Mouse (Mus musculus): ENCODE measurements at regions not wholly inside any gene's neighbourhood (a gene's known extent, or its start where the extent isn't known, plus 50 kb on each side); places are given as distances from the start of the nearest gene placed in this dataset.

DNA sequence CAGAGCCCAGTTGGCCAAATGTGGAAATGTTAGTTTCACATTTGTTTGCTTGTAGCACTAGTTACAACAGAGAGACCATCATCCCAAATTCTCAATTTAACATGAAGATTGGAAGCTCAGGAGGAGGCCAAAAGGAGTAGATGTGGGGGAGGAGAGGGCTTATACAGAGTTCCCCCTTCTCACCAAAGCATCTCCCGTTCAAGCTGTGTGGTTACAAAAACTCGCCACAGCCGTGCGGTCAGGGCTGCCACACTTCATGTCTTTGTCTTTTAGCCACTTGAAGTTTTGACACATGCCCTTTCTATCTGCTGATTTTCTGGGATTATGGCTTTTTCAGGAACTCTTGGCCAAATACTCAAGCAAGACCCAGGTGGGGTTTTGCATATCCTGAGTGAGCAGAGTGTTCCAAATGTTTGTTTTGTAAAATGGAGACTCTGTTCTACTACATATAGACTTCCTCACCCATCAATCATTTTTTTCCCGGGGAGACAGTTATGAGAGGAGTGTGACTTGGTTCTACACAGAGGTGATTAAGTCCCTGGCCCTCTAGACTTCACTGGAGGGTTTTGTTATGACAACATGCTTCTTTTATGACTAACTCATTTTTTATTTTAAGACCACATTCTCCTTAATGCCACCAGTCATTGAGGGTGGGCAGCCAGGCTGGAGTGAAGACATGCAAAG is 605.4 kb upstream of the Sall1 start:
- 78% methylated on average over 5 of the region's 5 CpGs for WGBS
- Histone ChIP-seq H3K36me3 (no peaks in the 10 kb centered on the region), H3K27ac (no peak overlapping the region), H3K4me1 (replicated peaks) (peaks cover 2% of the 10 kb centered on the region; the same call in 1 of the 2 replicates), H3K9me3 (no peaks in the 10 kb centered on the region), H3K9ac (replicated peaks) (no peak overlapping the region), H3K4me2 (no peak overlapping the region), H3K27me3 (peaks cover 24% of the 10 kb centered on the region), H3K4me3 (replicated peaks) (no peak overlapping the region)
- ATAC-seq (ENCODE audit: insufficient number of reproducible peaks, insufficient read depth, low FRiP score, low TSS enrichment, low read depth), result no peak

DNA sequence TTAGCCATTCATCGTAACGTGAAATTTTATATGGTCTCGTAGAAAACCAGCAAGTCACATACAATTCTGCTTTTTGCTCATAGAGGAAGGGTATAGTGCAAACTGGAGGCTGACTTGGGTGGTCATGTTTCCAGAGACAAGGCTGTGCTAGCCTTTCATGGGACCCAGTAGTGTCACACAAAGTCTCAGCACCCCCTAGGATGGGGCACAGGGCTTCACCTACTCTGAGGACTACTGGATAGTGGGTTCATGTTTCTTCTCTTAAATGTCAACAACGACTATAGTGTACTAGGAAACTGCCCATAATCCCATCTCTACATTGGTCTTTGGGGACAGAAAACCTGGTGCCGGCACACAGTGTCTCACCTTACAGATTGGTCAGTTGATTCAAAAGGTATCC is 603.0 kb upstream of the Sall1 start:
- peak; percentile 68; the same call in 1 of the 2 replicates for ATAC-seq (ENCODE audit: insufficient number of reproducible peaks, insufficient read depth, low FRiP score, low TSS enrichment, low read depth)

DNA sequence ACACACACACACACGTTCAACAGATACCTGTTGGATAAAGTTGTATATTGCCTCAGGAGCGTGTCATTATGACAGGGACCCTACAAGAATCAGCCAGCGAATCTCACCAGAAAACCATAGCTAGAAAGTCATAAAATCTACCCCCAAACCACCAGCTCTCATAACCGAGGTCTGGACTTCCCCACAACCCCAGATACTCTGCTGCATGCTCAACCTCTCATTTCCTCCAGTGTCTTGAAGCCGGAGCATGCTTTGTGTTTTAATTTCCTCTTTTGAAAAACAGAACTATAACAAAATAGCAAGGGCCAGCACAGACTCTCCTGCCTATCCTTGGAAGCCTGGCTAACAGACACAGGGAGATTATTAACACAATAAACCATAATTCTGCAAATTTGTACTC is 597.4 kb upstream of the Sall1 start:
- Histone ChIP-seq H3K4me3 (replicated peaks) (no peak overlapping the region), H3K9ac (replicated peaks) (no peak overlapping the region), H3K4me1 (replicated peaks) (peaks cover 17% of the 10 kb centered on the region), H3K27me3 (peaks cover 36% of the 10 kb centered on the region), H3K9me3 (no peaks in the 10 kb centered on the region), H3K36me3 (no peaks in the 10 kb centered on the region), H3K27ac (0 out of 2 replicates have a peak overlapping the region, but pooled peaks have one; percentile 23), H3K4me2 (no peak overlapping the region)
- 62% methylated on average over 5 of the region's 5 CpGs for WGBS
- no peak; the same call in 1 of the 2 replicates for ATAC-seq (ENCODE audit: insufficient number of reproducible peaks, insufficient read depth, low FRiP score, low TSS enrichment, low read depth)

More for the DNA sequence above, 603.0 kb upstream of the Sall1 start:
- WGBS, result 66% methylated on average over 5 of the region's 5 CpGs
- Histone ChIP-seq H3K4me3 (replicated peaks) (no peak overlapping the region), H3K4me1 (replicated peaks) (peaks cover 3% of the 10 kb centered on the region; the same call in 1 of the 2 replicates), H3K27me3 (peaks cover 39% of the 10 kb centered on the region), H3K9me3 (no peaks in the 10 kb centered on the region), H3K4me2 (no peak overlapping the region), H3K27ac (no peak overlapping the region), H3K9ac (replicated peaks) (no peak overlapping the region), H3K36me3 (no peaks in the 10 kb centered on the region)

DNA sequence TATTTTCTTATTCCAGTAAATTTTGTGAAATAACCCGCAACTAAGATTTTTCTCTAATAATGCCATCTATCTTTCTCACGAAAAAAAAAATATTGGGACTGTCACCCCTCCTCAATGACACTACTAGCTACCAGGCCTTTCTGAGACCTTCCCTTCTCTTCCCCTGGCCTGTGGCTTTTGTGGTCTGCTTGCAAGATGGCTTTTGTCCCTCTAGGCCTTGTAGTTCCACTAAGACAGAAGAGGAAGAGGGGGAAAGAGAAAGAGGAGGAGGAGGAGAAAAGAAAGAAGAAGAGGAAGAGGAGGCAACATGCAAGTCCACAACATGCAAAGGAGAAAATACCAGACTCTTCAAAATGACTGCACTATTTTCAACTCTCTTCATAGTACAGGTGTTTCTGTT is 590.9 kb upstream of the Sall1 start:
- Histone ChIP-seq H3K27ac (no peak overlapping the region), H3K4me1 (replicated peaks) (no peaks in the 10 kb centered on the region), H3K27me3 (peaks cover 30% of the 10 kb centered on the region; the same call in 1 of the 2 replicates), H3K36me3 (no peaks in the 10 kb centered on the region), H3K4me2 (no peak overlapping the region), H3K9ac (replicated peaks) (no peak overlapping the region), H3K4me3 (replicated peaks) (no peak overlapping the region), H3K9me3 (no peaks in the 10 kb centered on the region)
- WGBS, result 91% methylated on average over 2 of the region's 2 CpGs
- ATAC-seq (ENCODE audit: insufficient number of reproducible peaks, insufficient read depth, low FRiP score, low TSS enrichment, low read depth), result no peak

DNA sequence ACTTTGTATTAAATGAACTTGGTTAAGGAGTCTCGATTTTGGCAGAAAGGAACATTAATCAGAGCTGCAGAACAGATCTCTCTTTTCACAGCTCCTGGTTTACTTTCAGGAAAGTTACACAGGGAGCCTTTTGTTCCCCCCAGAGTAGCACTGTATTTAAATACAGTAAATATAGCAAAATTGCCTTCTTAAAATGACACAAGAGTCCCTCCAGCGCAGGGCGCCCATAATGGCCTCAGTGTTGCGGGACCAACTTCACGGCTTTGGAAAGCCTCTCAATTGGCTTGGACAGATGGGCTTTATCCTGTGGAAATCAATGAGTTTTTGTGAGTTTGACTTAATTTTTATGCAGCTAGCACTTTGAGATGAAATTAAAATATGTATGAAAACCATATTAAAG is 588.3 kb upstream of the Sall1 start:
- H3K27me3 ChIP-seq, result peaks cover 32% of the 10 kb centered on the region; the same call in 1 of the 2 replicates
- H3K36me3 ChIP-seq, result no peaks in the 10 kb centered on the region
- no peak overlapping the region for H3K27ac ChIP-seq
- no peak overlapping the region for H3K4me3 ChIP-seq (replicated peaks)
- H3K4me1 ChIP-seq (replicated peaks), result no peaks in the 10 kb centered on the region
- peak; percentile 52 for ATAC-seq (ENCODE audit: insufficient number of reproducible peaks, insufficient read depth, low FRiP score, low TSS enrichment, low read depth)
- no peaks in the 10 kb centered on the region for H3K9me3 ChIP-seq
- H3K4me2 ChIP-seq, result no peak overlapping the region
- H3K9ac ChIP-seq (replicated peaks), result no peak overlapping the region
- WGBS, result 65% methylated on average over 5 of the region's 5 CpGs

DNA sequence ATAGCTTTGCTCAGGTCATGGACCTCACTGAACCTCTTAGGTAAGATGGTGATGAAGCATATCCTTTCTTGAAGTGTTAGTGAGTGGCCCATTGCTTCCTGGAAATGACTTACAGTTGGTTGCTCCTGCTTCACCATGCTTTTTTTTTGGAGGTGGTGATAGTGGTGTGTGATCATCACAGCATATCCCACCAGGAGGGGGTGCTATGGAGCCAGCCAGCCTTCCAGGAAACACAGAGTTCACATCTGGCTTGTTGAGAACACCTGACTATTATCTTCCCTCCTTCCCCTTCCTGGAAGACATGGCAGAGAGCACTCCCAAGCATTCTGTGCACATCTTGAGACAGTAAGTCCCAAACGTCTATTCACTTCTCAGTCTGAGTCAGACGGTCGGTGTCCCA is 586.6 kb upstream of the Sall1 start:
- H3K4me1 ChIP-seq (replicated peaks), result peaks cover 7% of the 10 kb centered on the region; the same call in 1 of the 2 replicates
- H3K36me3 ChIP-seq, result no peaks in the 10 kb centered on the region
- H3K4me3 ChIP-seq (replicated peaks), result no peak overlapping the region
- H3K9me3 ChIP-seq, result no peaks in the 10 kb centered on the region
- H3K27me3 ChIP-seq, result peaks cover 29% of the 10 kb centered on the region; the same call in 1 of the 2 replicates
- H3K27ac ChIP-seq, result no peak overlapping the region
- 91% methylated on average over 3 of the region's 3 CpGs for WGBS
- ATAC-seq (ENCODE audit: insufficient number of reproducible peaks, insufficient read depth, low FRiP score, low TSS enrichment, low read depth), result no peak
- H3K4me2 ChIP-seq, result no peak overlapping the region
- H3K9ac ChIP-seq (replicated peaks), result no peak overlapping the region

DNA sequence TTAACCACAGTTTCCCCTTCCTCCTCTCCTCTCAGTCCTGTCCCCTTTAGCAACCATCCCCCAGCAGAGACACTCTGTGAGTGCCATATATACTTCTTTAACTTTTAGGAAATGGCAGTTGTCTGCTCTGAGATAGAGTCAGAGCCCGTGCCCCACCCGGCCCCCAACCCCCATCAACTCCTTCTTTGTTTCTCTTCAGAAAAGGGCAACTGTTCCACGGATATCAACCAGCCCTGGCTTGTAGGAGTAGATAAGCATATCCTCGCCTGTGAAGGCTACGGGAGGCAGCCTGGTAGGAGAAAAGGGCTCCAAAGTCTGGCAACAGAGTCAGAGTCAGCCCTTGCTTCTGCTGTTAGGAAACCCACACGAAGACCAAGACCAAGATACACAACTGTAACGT is 574.1 kb upstream of the Sall1 start:
- Histone ChIP-seq H3K9ac (replicated peaks) (no peak overlapping the region), H3K27ac (no peak overlapping the region), H3K4me3 (replicated peaks) (no peak overlapping the region), H3K27me3 (peaks cover 2% of the 10 kb centered on the region; the same call in 1 of the 2 replicates), H3K4me2 (no peak overlapping the region), H3K4me1 (replicated peaks) (no peaks in the 10 kb centered on the region), H3K9me3 (no peaks in the 10 kb centered on the region), H3K36me3 (no peaks in the 10 kb centered on the region)
- WGBS, result 85% methylated on average over 7 of the region's 7 CpGs
- no peak for ATAC-seq (ENCODE audit: insufficient number of reproducible peaks, insufficient read depth, low FRiP score, low TSS enrichment, low read depth)

DNA sequence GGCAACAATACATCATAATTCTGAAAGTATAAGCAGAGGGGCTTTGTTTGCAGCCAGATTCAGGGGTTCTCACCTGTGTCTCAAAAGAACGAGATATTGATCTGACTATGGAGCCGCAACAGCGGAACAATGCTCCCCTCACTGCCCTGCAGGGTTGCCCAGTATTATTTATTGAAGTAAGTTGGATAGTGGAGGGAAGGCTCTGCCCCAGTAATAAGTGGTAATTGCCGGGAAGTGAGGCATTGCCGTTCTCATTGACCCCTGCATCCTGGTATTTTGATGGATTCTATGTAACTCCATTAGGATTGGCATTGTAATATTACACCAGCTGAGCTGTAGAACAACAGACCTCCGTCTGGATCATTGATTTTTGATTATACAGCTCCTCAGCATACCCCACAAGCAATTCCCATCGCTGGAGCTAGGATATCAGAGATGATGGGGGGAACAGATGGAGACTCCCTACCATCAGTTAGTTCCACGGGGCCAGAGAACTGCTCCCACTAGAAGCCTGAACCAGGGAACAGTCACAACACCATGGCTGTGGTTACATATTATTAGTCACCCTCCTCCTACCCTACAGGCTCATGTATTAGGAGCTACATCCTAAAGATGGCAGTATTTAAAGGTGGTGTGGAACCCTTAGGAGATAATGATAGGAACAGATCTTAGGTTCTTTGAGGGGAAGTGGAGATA is 572.0 kb upstream of the Sall1 start:
- ATAC-seq (ENCODE audit: insufficient number of reproducible peaks, insufficient read depth, low FRiP score, low TSS enrichment, low read depth), result no peak
- Histone ChIP-seq H3K4me1 (replicated peaks) (no peaks in the 10 kb centered on the region), H3K9me3 (0 out of 2 replicates have a peak, but pooled peaks cover 3% of the 10 kb centered on the region), H3K27me3 (peaks cover 7% of the 10 kb centered on the region; the same call in 1 of the 2 replicates), H3K27ac (no peak overlapping the region), H3K4me3 (replicated peaks) (no peak overlapping the region), H3K4me2 (no peak overlapping the region), H3K36me3 (no peaks in the 10 kb centered on the region), H3K9ac (replicated peaks) (no peak overlapping the region)
- WGBS, result 69% methylated on average over 8 of the region's 8 CpGs

DNA sequence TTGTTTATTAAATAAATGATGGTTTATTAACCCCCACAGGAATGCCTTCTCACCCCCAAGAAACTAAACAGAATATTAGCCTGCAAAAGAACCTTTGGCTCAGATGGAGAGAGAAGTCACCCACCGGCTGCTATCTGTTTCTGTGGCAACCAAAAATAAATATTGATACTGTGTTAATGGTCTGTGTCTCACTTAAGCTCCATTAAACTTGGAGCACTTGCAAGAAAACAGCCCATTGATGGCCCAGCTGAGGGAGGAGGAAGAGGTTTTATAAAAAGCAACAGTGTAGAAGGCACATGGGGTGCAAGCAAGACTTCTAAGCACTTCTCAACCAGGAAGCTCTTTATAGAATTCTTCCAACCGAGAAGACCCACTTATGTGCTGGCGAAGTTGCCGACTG is 565.1 kb upstream of the Sall1 start:
- Histone ChIP-seq H3K9me3 (0 out of 2 replicates have a peak, but pooled peaks cover 6% of the 10 kb centered on the region), H3K4me2 (no peak overlapping the region), H3K27me3 (peaks cover 14% of the 10 kb centered on the region; the same call in 1 of the 2 replicates), H3K9ac (replicated peaks) (no peak overlapping the region), H3K4me1 (replicated peaks) (no peaks in the 10 kb centered on the region; the same call in 1 of the 2 replicates), H3K27ac (no peak overlapping the region), H3K4me3 (replicated peaks) (no peak overlapping the region), H3K36me3 (no peaks in the 10 kb centered on the region)
- WGBS, result 61% methylated on average over 4 of the region's 4 CpGs
- no peak for ATAC-seq (ENCODE audit: insufficient number of reproducible peaks, insufficient read depth, low FRiP score, low TSS enrichment, low read depth)

DNA sequence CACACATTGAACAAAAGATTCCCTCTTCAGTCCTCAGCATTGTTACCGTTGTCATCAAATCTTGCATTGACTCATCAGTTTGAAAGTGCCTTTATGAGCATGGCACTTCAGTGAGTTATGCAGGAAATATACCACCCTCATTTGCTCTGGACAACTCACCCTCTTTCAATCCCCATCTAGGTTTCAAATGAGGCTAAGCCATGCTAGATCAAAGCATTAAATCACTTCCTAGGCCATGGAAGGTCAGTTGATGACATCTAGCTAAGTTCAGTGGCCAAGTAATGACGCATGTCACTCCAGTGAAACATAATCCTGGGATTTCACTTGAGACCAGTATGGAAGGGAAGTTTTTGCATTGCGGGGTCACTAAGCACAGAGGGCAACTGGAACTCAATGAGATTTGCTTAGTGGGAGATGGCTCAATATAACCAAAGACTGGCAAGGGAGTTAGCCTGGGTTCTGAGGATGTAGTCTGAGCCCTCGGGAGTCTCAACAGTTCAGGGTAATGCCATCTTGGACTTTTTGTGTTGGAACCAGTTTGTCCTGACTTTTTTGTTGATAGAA is 562.0 kb upstream of the Sall1 start:
- no peak overlapping the region for H3K4me2 ChIP-seq
- no peak overlapping the region for H3K9ac ChIP-seq (replicated peaks)
- no peak overlapping the region for H3K4me3 ChIP-seq (replicated peaks)
- ATAC-seq (ENCODE audit: insufficient number of reproducible peaks, insufficient read depth, low FRiP score, low TSS enrichment, low read depth), result no peak
- no peaks in the 10 kb centered on the region; the same call in 1 of the 2 replicates for H3K4me1 ChIP-seq (replicated peaks)
- WGBS, result 87% methylated on average over 4 of the region's 4 CpGs
- no peak overlapping the region for H3K27ac ChIP-seq
- 0 out of 2 replicates have a peak, but pooled peaks cover 9% of the 10 kb centered on the region for H3K27me3 ChIP-seq
- H3K9me3 ChIP-seq, result 0 out of 2 replicates have a peak, but pooled peaks cover 3% of the 10 kb centered on the region
- no peaks in the 10 kb centered on the region for H3K36me3 ChIP-seq

DNA sequence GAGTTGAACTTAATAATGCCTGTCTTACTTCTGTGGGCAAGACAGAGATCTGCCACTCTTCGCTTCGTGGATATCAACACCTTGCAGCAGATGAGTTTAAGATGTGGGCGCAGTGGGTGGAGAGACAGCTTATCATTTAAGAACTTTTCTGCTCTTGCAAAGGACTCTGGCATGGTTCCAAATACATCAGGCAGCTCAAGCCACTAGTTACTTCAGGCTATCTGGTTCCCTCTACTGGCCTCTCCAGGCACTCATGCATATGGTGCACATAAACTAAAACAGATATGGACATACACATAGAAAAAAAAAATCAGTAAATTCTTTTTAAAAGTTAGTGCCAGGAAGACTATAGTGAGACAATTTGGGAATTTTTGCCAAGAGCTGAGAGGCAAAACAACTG is 560.5 kb upstream of the Sall1 start:
- Histone ChIP-seq H3K4me3 (replicated peaks) (no peak overlapping the region), H3K4me1 (replicated peaks) (no peaks in the 10 kb centered on the region; the same call in 1 of the 2 replicates), H3K9ac (replicated peaks) (no peak overlapping the region), H3K27ac (no peak overlapping the region), H3K4me2 (no peak overlapping the region), H3K36me3 (no peaks in the 10 kb centered on the region), H3K27me3 (no peaks in the 10 kb centered on the region), H3K9me3 (0 out of 2 replicates have a peak, but pooled peaks cover 3% of the 10 kb centered on the region)
- 91% methylated on average over 3 of the region's 3 CpGs for WGBS
- no peak for ATAC-seq (ENCODE audit: insufficient number of reproducible peaks, insufficient read depth, low FRiP score, low TSS enrichment, low read depth)
